Mouse (Mus musculus): ENCODE data around the gene Ociad2.

The Ociad2 gene

GRCm38 (mm10) chr5:73311458-73311857 is 29.4 kb downstream of the Ociad2 start:
- in situ Hi-C loops (cut with MboI; ENCODE audit: unreplicated experiment in 2 of 2): loop anchor here in 1 of 2 experiments (25.0 kb wide), 1 partner anchor 1251 kb away; no protein-coding TSS in a partner anchor

GRCm38 (mm10) chr5:73310401-73310800 is 30.4 kb downstream of the Ociad2 start:
- in situ Hi-C loops (cut with MboI; ENCODE audit: unreplicated experiment in 2 of 2): loop anchor here in 1 of 2 experiments (25.0 kb wide), 1 partner anchor 1252 kb away; no protein-coding TSS in a partner anchor

- in situ Hi-C loops (cut with MboI; ENCODE audit: unreplicated experiment in 2 of 2): loop anchor here (5.0 to 25.0 kb wide), 3 partner anchors 227 to 1253 kb away; no protein-coding TSS in a partner anchor
These were observed 31.3 kb downstream of the Ociad2 start for GRCm38 (mm10) chr5:73309496-73309895.

- in situ Hi-C loops (cut with MboI; ENCODE audit: unreplicated experiment in 2 of 2): loop anchor here (5.0 to 25.0 kb wide), 3 partner anchors 225 to 1255 kb away; no protein-coding TSS in a partner anchor
These were observed 33.5 kb downstream of the Ociad2 start for GRCm38 (mm10) chr5:73307297-73307696.

- in situ Hi-C loops (cut with MboI; ENCODE audit: unreplicated experiment in 2 of 2): loop anchor here (5.0 to 25.0 kb wide), 3 partner anchors 224 to 1256 kb away; no protein-coding TSS in a partner anchor
These were observed 34.3 kb downstream of the Ociad2 start for GRCm38 (mm10) chr5:73306486-73306885.

GRCm38 (mm10) chr5:73304507-73304906 is 36.3 kb downstream of the Ociad2 start:
- in situ Hi-C loops (cut with MboI; ENCODE audit: unreplicated experiment in 2 of 2): loop anchor here in 1 of 2 experiments (10.0 to 25.0 kb wide), 2 partner anchors 250 to 1258 kb away; no protein-coding TSS in a partner anchor

- in situ Hi-C loops (cut with MboI; ENCODE audit: unreplicated experiment in 2 of 2): loop anchor here in 1 of 2 experiments (10.0 to 25.0 kb wide), 2 partner anchors 247 to 1261 kb away; no protein-coding TSS in a partner anchor
These were observed 39.1 kb downstream of the Ociad2 start for GRCm38 (mm10) chr5:73301601-73302307.

GRCm38 (mm10) chr5:73295916-73296315 is 44.9 kb downstream of the Ociad2 start:
- in situ Hi-C loops (cut with MboI; ENCODE audit: unreplicated experiment in 2 of 2): loop anchor here (5.0 kb wide), 3 partner anchors 89 to 214 kb away; no protein-coding TSS in a partner anchor

GRCm38 (mm10) chr5:73295016-73295415 is 45.8 kb downstream of the Ociad2 start:
- in situ Hi-C loops (cut with MboI; ENCODE audit: unreplicated experiment in 2 of 2): loop anchor here (5.0 kb wide), 3 partner anchors 88 to 213 kb away; no protein-coding TSS in a partner anchor

GRCm38 (mm10) chr5:73293458-73293827 is 47.4 kb downstream of the Ociad2 start:
- in situ Hi-C loops (cut with MboI; ENCODE audit: unreplicated experiment in 2 of 2): loop anchor here (5.0 kb wide), 1 partner anchor 36 kb away; the partner anchor contains the start of gene Fryl (in 2 of the 2)

GRCm38 (mm10) chr5:73292502-73293457 is 48.0 kb downstream of the Ociad2 start, which contains the start of gene Ociad1:
Gene Ociad1, plus strand, starts transcription at chr5:73292784.
- in situ Hi-C loops (cut with MboI; ENCODE audit: unreplicated experiment in 2 of 2): loop anchor here (5.0 kb wide), 1 partner anchor 35 kb away; the partner anchor contains the start of gene Fryl (in 2 of the 2)

- in situ Hi-C loops (cut with MboI; ENCODE audit: unreplicated experiment in 2 of 2): loop anchor here (5.0 kb wide), 1 partner anchor 33 kb away; the partner anchor contains the start of gene Fryl (in 2 of the 2)
These were observed 50.9 kb downstream of the Ociad2 start for GRCm38 (mm10) chr5:73289900-73290299.

- in situ Hi-C loops (cut with MboI; ENCODE audit: unreplicated experiment in 2 of 2): no loop called here
These were observed 54.2 kb downstream of the Ociad2 start for GRCm38 (mm10) chr5:73286603-73287002.

GRCm38 (mm10) chr5:73285470-73285978 is 55.3 kb downstream of the Ociad2 start:
- in situ Hi-C loops (cut with MboI; ENCODE audit: unreplicated experiment in 2 of 2): no loop called here

- in situ Hi-C loops (cut with MboI; ENCODE audit: unreplicated experiment in 2 of 2): no loop called here
These were observed 56.8 kb downstream of the Ociad2 start for GRCm38 (mm10) chr5:73284046-73284445.

- in situ Hi-C loops (cut with MboI; ENCODE audit: unreplicated experiment in 2 of 2): no loop called here
These were observed 60.3 kb downstream of the Ociad2 start for GRCm38 (mm10) chr5:73280567-73280850.

GRCm38 (mm10) chr5:73279732-73280566 is 60.9 kb downstream of the Ociad2 start:
- in situ Hi-C loops (cut with MboI; ENCODE audit: unreplicated experiment in 2 of 2): no loop called here

GRCm38 (mm10) chr5:73279190-73279589 is 61.6 kb downstream of the Ociad2 start:
- in situ Hi-C loops (cut with MboI; ENCODE audit: unreplicated experiment in 2 of 2): no loop called here

- in situ Hi-C loops (cut with MboI; ENCODE audit: unreplicated experiment in 2 of 2): loop anchor here (25.0 kb wide), 4 partner anchors 438 to 1262 kb away; partner anchors contain the start of genes Fip1l1 (in 1 of the 2) and Scfd2 (in 1 of the 2)
These were observed 65.9 kb downstream of the Ociad2 start for GRCm38 (mm10) chr5:73274941-73275340.
